Mouse (Mus musculus) midbrain, embryonic 15.5 days (tissue): ENCODE results near the gene Zfp609. TPM values are rescaled to one million over a fixed set of nuclear protein-coding genes. Genes with fewer than 3 reads are reported as not detected.
A peak's percentile ranks its signal among the peaks of the same experiment; 100 is the strongest.

Experiments used
- ATAC-seq: fragments of 200-750 bp; cut with Nextera tagmentation; replicated peaks from 2 replicates; pipeline ENCODE4 v1.8.0; 2017; ENCODE audit warnings: moderate TSS enrichment
- H3K27ac ChIP-seq: fragments of 300-500 bp; sonication (generic); 2 replicates; pipeline ENCODE4 v1.5.1; 2015; ENCODE audit warnings: mild to moderate bottlenecking, inconsistent platforms
- H3K27me3 ChIP-seq: fragments of 300-500 bp; sonication (generic); replicated peaks from 2 replicates; pipeline ENCODE4 v1.6.1; 2015; ENCODE audit warnings: inconsistent platforms
- H3K36me3 ChIP-seq: fragments of 300-500 bp; sonication (generic); replicated peaks from 2 replicates; pipeline ENCODE4 v1.6.1; 2015; ENCODE audit warnings: inconsistent platforms
- H3K4me1 ChIP-seq: fragments of 300-500 bp; sonication (generic); 2 replicates; pipeline ENCODE4 v1.6.1; 2015; ENCODE audit warnings: inconsistent platforms
- H3K4me2 ChIP-seq: fragments of 300-500 bp; sonication (generic); 2 replicates; pipeline ENCODE4 v1.6.1; 2015; ENCODE audit warnings: inconsistent platforms, mild to moderate bottlenecking, moderate library complexity
- H3K4me3 ChIP-seq: fragments of 300-500 bp; sonication (generic); 2 replicates; pipeline ENCODE4 v1.5.1; 2015; ENCODE audit warnings: mild to moderate bottlenecking, inconsistent platforms
- H3K9ac ChIP-seq: fragments of 300-500 bp; sonication (generic); 2 replicates; pipeline ENCODE4 v1.6.1; 2015; ENCODE audit warnings: mild to moderate bottlenecking, inconsistent platforms
- H3K9me3 ChIP-seq: fragments of 300-500 bp; sonication (generic); 2 replicates; pipeline ENCODE4 v1.6.1; 2016; ENCODE audit warnings: inconsistent platforms
- WGBS: fragments of 180-500 bp; shearing (Covaris S2); methylation state at CpG from one replicate; pipeline ENCODE4 v1.1.7; 2015; ENCODE audit warnings: mixed read lengths; 5-methylcytosine and 5-hydroxymethylcytosine counted together
- polyA plus RNA-seq: library from polyadenylated mRNA; unstranded; fragments of >200 nt; fragmentation: Nextera tagmentation; extraction: Ambion mirVana; gene quantifications from 2 replicates; pipeline ENCODE4 v1.2.1, GENCODE M21; 2015

Zfp609 gene
- polyA plus RNA-seq, 1 experiment from 2014 or later, result 8.7 TPM

DNA sequence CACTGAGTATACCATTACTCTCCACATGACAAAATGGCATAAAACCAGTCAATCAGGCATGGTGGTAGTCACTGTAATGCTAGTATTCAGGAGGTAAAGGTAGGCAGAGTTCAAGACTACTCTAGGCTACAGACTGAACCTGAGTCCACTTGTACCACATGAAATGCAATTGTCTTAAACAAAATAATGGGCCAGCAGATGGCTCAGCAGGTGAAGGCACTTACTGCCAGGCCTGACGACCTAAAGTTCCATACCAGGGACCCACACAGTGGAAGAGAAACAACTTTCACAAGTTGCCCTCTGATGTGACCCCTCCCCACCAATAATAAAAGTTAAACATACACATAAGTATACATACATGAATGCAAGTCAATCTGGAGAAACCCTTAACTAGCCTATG lies 19.5 kb downstream of the Zfp609 start:
- no peak overlapping the region for H3K4me2 ChIP-seq
- H3K36me3 ChIP-seq, result no peaks in the 10 kb centered on the region
- H3K4me1 ChIP-seq, result peaks cover 3% of the 10 kb centered on the region; the same call in 1 of the 2 replicates
- H3K9ac ChIP-seq, result no peak overlapping the region
- no peak overlapping the region for H3K27ac ChIP-seq
- WGBS, result 65% methylated on average over 1 of the region's 1 CpGs
- H3K27me3 ChIP-seq, result no peaks in the 10 kb centered on the region
- H3K4me3 ChIP-seq, result no peak overlapping the region
- H3K9me3 ChIP-seq, result no peaks in the 10 kb centered on the region
- ATAC-seq, result no peak

DNA sequence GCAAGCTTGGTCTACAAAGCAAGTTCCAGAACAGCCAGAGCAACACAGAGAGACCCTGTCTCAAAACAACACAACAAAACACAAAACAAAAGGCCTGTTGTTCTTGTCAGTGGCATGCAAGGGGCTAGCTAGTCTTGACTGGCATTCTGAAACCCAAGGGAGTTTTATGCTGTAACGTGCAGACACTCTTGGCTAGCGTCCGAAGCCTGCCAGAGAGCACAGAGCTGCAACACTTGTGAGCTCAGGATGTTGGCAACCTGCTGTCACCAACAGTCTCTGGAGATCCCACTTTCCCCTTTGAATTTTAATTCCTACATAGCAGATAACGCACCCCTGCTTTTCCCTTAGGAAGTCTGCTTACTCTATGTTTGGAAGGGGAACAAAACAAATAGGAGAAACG lies 20.1 kb downstream of the Zfp609 start:
- H3K9me3 ChIP-seq, result no peaks in the 10 kb centered on the region

DNA sequence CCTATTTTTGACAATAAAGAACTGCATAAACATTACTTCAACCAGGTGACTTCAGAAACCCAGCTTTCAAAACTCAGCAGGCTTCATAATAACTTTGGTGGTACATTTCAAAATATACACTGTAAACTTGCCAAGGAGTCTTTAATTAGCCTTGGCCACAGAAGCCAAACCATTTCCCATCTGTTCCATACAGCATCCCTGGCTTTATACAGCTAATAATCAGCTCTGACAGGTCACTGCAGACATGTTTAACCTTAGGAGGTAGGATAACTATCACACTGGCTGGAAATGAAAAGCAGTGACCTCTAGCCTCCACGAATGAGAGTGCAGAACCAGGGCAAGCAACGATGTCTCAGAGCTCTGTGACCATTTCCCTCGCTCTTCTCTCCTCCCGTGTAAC lies 27.6 kb downstream of the Zfp609 start:
- WGBS, result 77% methylated on average over 4 of the region's 4 CpGs
- no peak overlapping the region for H3K27ac ChIP-seq

More for the DNA sequence above, 20.1 kb downstream of the Zfp609 start:
- no peak overlapping the region for H3K4me3 ChIP-seq
- H3K27me3 ChIP-seq, result no peaks in the 10 kb centered on the region
- H3K4me2 ChIP-seq, result no peak overlapping the region
- H3K36me3 ChIP-seq, result no peaks in the 10 kb centered on the region
- WGBS, result 29% methylated on average over 5 of the region's 5 CpGs
- no peak overlapping the region for H3K9ac ChIP-seq
- peaks cover 3% of the 10 kb centered on the region; the same call in 1 of the 2 replicates for H3K4me1 ChIP-seq
- H3K27ac ChIP-seq, result 0 out of 2 replicates have a peak overlapping the region, but pooled peaks have one; percentile 34
- no peak for ATAC-seq

DNA sequence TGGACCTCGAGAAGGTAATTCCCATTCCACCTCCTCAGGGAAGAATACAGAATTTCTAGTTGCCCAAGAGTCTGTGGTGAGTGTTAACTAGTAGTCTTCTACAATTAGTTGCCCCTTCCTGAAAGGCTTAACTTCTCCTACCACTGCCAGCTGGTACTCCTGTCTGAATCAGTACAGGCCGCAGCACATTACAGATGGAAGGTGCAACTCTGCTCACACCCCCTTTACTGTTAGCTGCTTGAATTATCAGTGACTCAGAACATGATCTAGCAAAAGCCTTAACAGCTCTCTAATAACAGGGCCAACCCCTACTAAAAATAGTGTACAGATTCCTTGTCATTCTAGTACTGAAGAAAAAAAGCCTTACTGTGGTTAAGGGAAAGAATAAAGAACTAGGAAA lies 31.7 kb downstream of the Zfp609 start:
- no peaks in the 10 kb centered on the region for H3K27me3 ChIP-seq
- H3K9me3 ChIP-seq, result no peaks in the 10 kb centered on the region
- H3K4me1 ChIP-seq, result peaks cover 43% of the 10 kb centered on the region
- H3K4me2 ChIP-seq, result no peak overlapping the region
- H3K27ac ChIP-seq, result no peak overlapping the region
- WGBS, result 92% methylated on average over 2 of the region's 2 CpGs
- ATAC-seq, result no peak
- no peak overlapping the region for H3K9ac ChIP-seq
- H3K36me3 ChIP-seq, result no peaks in the 10 kb centered on the region
- H3K4me3 ChIP-seq, result no peak overlapping the region

More for the DNA sequence above, 27.6 kb downstream of the Zfp609 start:
- Histone ChIP-seq H3K9me3 (no peaks in the 10 kb centered on the region), H3K4me2 (no peak overlapping the region), H3K4me3 (no peak overlapping the region), H3K4me1 (peaks cover 8% of the 10 kb centered on the region; the same call in 1 of the 2 replicates), H3K9ac (no peak overlapping the region), H3K36me3 (no peaks in the 10 kb centered on the region), H3K27me3 (no peaks in the 10 kb centered on the region)
- no peak for ATAC-seq

DNA sequence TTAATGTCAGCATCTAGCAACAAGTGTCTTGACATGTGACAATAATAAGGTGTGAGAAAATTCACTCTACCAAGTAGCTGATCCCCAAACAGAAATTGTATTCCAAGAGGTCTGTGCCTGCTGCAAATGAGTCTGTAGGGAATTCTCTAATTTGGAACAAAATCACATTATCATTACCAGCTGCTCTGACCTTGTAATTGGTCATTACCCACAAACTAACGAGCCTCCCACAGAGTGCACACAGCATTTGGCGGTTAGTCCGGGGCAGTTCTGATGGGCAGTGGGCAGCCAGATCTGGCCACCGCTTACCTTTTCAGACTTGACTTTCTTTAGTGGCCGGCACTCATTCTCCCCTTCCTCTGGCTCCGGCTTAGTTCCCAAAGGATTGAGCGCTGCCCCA lies 33.1 kb downstream of the Zfp609 start:
- WGBS, result 71% methylated on average over 7 of the region's 7 CpGs
- H3K4me3 ChIP-seq, result no peak overlapping the region
- H3K4me1 ChIP-seq, result peaks cover 47% of the 10 kb centered on the region
- H3K9ac ChIP-seq, result no peak overlapping the region
- H3K27me3 ChIP-seq, result no peaks in the 10 kb centered on the region
- no peak for ATAC-seq
- no peaks in the 10 kb centered on the region for H3K9me3 ChIP-seq
- no peaks in the 10 kb centered on the region for H3K36me3 ChIP-seq
- H3K27ac ChIP-seq, result no peak overlapping the region
- H3K4me2 ChIP-seq, result no peak overlapping the region

DNA sequence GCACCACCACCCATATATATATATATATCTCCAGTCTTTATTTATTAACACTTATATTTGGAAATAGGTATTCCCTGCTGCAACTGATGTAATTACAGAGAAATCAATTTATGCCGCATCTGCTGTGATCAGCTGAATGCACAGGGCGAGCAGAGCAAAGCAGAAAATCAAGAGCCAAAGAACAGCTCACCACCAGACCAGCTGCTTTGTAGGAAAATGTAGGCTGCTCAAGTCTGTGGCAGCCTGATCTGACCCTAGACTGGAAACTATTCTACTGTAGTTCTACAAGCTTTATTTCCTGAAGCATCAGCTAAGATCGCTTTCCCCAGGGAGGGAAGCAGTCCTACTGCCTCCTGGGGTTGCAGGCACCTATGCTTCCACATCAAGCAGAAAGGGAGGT lies 33.9 kb downstream of the Zfp609 start:
- Histone ChIP-seq H3K4me1 (peaks cover 47% of the 10 kb centered on the region), H3K4me2 (no peak overlapping the region), H3K9me3 (no peaks in the 10 kb centered on the region), H3K9ac (no peak overlapping the region), H3K36me3 (no peaks in the 10 kb centered on the region), H3K27me3 (no peaks in the 10 kb centered on the region), H3K27ac (peak overlapping the region; percentile 31; the same call in 1 of the 2 replicates), H3K4me3 (no peak overlapping the region)
- 71% methylated on average over 3 of the region's 3 CpGs for WGBS
- ATAC-seq, result no peak

DNA sequence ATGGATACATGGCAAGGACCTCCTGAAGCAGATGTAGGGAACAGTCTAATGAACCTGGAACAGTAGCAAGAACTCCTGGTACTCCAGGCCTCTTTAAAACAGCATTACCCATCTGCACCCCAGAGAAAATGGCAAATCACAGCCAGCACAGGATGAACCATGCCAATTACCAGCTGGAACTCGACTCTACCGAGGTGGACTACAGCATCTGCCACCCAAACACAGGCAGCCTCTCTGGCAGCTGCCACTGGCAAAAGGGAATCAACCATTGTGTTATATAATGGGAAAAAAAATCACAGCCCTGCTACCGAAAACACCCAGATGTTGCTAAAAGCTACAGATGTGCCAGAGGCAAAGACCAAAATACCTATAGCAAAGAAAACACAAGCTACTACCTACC lies 34.3 kb downstream of the Zfp609 start:
- Histone ChIP-seq H3K9ac (no peak overlapping the region), H3K4me1 (peaks cover 47% of the 10 kb centered on the region), H3K4me3 (no peak overlapping the region), H3K27ac (no peak overlapping the region), H3K36me3 (no peaks in the 10 kb centered on the region), H3K27me3 (no peaks in the 10 kb centered on the region), H3K9me3 (no peaks in the 10 kb centered on the region), H3K4me2 (no peak overlapping the region)
- ATAC-seq, result no peak
- WGBS, result 61% methylated on average over 3 of the region's 3 CpGs

DNA sequence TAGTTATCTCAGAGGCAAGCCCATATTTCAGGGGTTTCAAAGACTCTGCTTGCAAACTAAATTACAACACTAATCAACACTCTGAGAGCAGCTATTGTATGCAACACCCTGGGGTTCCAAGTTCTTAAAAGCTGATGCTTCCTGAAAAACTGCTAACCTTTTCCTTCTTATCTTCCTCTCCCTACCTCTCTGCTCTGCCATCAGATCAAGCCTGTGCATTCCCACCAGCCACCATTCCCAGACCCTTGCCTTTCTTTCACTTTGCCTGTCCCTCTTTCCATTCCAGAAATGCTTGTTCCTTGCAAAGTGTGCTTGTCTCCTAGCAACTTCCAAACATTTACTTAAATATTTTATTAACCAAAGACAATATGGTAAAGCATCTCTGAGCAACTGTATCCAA lies 35.5 kb downstream of the Zfp609 start:
- Histone ChIP-seq H3K4me1 (peaks cover 58% of the 10 kb centered on the region), H3K27me3 (no peaks in the 10 kb centered on the region), H3K36me3 (no peaks in the 10 kb centered on the region), H3K4me2 (no peak overlapping the region), H3K9me3 (no peaks in the 10 kb centered on the region), H3K4me3 (no peak overlapping the region), H3K27ac (no peak overlapping the region), H3K9ac (no peak overlapping the region)
- no peak for ATAC-seq

DNA sequence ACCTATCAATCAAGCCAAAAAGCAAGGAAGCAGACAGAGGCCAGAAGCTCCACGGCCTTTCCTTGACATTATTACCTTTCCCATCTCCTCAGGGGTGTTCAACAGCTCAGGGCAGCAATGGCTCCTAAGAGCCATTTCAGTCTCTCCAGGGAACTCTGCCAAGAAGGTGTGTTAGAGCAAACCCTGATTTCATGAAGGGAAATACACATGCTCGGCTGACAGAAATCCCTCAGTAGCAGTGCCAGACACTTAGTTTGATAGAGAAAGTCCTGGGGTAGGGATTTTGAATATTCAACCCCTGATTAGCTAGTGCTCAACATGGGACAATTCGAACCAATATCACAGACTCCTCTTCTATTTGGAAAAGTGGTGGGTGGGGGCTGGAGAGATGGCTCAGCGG lies 36.3 kb downstream of the Zfp609 start:
- H3K4me3 ChIP-seq, result no peak overlapping the region
- H3K36me3 ChIP-seq, result no peaks in the 10 kb centered on the region
- no peaks in the 10 kb centered on the region for H3K9me3 ChIP-seq
- H3K4me2 ChIP-seq, result no peak overlapping the region
- ATAC-seq, result no peak
- H3K27me3 ChIP-seq, result no peaks in the 10 kb centered on the region
- peaks cover 65% of the 10 kb centered on the region for H3K4me1 ChIP-seq
- WGBS, result 78% methylated on average over 4 of the region's 4 CpGs
- no peak overlapping the region for H3K9ac ChIP-seq
- H3K27ac ChIP-seq, result 0 out of 2 replicates have a peak overlapping the region, but pooled peaks have one; percentile 16

DNA sequence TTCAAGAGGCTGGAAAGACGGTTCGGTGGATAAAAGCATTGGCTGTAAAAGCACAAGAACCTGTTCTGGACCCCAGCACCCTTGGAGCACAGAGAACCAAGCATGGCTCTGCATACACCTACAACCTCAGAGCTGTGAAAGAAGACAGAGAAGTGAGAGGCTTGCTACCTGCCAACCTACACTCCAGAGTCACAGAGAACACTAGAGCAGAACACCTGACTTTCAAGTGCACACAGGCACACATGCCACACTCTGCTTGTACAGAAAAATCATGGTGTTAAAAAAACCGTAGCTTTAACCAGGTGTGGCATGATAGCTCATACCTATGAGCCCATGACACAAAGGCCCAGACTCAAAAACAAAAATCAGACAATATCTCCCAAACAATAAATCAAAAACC lies 37.6 kb downstream of the Zfp609 start:
- Histone ChIP-seq H3K4me2 (no peak overlapping the region), H3K4me3 (no peak overlapping the region), H3K27ac (no peak overlapping the region), H3K9ac (no peak overlapping the region), H3K4me1 (peaks cover 66% of the 10 kb centered on the region), H3K27me3 (no peaks in the 10 kb centered on the region), H3K9me3 (no peaks in the 10 kb centered on the region), H3K36me3 (no peaks in the 10 kb centered on the region)
- WGBS, result 97% methylated on average over 3 of the region's 3 CpGs
- no peak for ATAC-seq

DNA sequence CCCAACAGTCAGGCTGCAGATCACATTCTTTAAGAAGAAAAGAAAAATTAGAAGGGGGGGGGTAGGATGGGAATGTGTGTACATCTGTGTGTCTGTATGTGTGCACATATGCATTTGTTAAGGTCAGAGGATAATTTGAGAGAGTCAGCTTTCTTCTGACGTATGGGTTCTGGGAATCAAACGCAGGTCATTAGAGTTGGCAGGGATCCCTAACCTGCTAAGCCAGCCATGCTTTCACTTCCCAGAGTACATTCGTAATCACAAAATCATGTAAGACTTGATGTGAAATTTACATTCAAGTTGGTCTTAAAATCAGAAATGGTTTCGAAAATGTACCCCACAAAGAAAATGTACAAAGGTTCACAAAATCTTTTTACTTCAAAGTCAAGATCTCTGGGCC lies 38.8 kb downstream of the Zfp609 start:
- Histone ChIP-seq H3K4me3 (no peak overlapping the region), H3K9me3 (no peaks in the 10 kb centered on the region), H3K36me3 (no peaks in the 10 kb centered on the region), H3K27ac (no peak overlapping the region), H3K4me2 (no peak overlapping the region), H3K9ac (no peak overlapping the region), H3K27me3 (no peaks in the 10 kb centered on the region), H3K4me1 (peaks cover 62% of the 10 kb centered on the region)
- WGBS, result 70% methylated on average over 4 of the region's 4 CpGs
- ATAC-seq, result no peak

DNA sequence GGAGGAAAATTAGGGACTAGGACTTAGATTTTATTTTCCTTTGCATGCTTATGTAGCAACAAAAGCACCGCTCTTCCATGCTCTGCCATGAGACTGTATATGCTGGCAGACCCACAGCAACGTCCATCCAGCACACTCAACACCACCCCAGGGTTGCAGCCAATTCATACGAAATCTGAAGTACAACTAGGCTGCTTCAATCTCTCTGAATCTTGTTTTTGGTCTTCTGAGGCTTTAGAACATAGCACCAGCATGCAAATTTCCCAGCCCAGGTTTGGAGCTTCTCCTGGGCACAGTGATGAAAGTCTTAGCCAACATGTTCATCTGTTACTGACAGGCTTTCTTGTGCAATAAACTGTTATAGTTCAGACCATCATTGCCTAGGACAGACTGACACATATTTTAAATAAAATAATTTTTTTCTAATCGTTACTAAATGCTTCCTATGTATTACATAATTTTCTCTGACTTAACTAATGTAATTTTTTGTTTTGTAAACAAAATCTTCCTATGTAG lies 39.5 kb downstream of the Zfp609 start:
- H3K4me2 ChIP-seq, result no peak overlapping the region
- 62% methylated on average over 4 of the region's 4 CpGs for WGBS
- no peaks in the 10 kb centered on the region for H3K36me3 ChIP-seq
- peak overlapping the region; percentile 74 for H3K27ac ChIP-seq
- H3K4me3 ChIP-seq, result no peak overlapping the region
- no peaks in the 10 kb centered on the region for H3K9me3 ChIP-seq
- H3K27me3 ChIP-seq, result no peaks in the 10 kb centered on the region
- H3K4me1 ChIP-seq, result peaks cover 58% of the 10 kb centered on the region
- H3K9ac ChIP-seq, result no peak overlapping the region
- 0 out of 2 replicates have a peak, but pooled peaks have one; percentile 11 for ATAC-seq
